ENCODE assay signal across 8 mouse cellular contexts in genomic region chr17:32634972-32635314, GRCm38 (mm10). TPM values are rescaled to one million over a fixed set of nuclear protein-coding genes. Genes with fewer than 3 reads are reported as not detected.
DNase-seq lines count a peak whose midpoint lies in the region; ATAC-seq and TF ChIP-seq lines count a peak whose summit lies in the region.

No protein-coding gene starts in this region.

- peak; percentile 94 for TF ChIP-seq CTCF in heart, postnatal 0 days (IDR thresholded peaks at IDR 0.05; ENCODE audit: low read depth)
- TF ChIP-seq CTCF in testis, adult 2 months (IDR thresholded peaks at IDR 0.05; ENCODE audit: control insufficient read depth, insufficient read depth, insufficient replicate concordance, low read depth, low read length) = peak; percentile 95

- H3K4me3 ChIP-seq in forebrain, embryonic 12.5 days (replicated peaks) = peak overlapping the region; percentile 38
- H3K4me3 ChIP-seq in heart, postnatal 0 days (ENCODE audit: low read depth, low read length) = peak overlapping the region; percentile 31
- H3K4me3 ChIP-seq in liver, embryonic 16.5 days (ENCODE audit: low read depth, low read length) = peak overlapping the region; percentile 15; the same call in 1 of the 2 replicates
- H3K4me3 ChIP-seq in neural tube, embryonic 13.5 days = peak overlapping the region; percentile 40
- H3K4me3 ChIP-seq in testis, adult 2 months (ENCODE audit: control insufficient read depth, low read depth, low read length) = peak overlapping the region; percentile 88

- 0% methylated on average over 17 of the region's 17 CpGs for WGBS in forebrain, embryonic 12.5 days
- under 1% methylated on average over 17 of the region's 17 CpGs for WGBS in heart, postnatal 0 days
- 1% methylated on average over 17 of the region's 17 CpGs for WGBS in liver, embryonic 16.5 days (ENCODE audit: insufficient replicate concordance)
- 3% methylated on average over 17 of the region's 17 CpGs for WGBS in neural tube, embryonic 13.5 days

- peak; percentile 78 to 81 for DNase-seq in CD8-positive naive resting alpha-beta T cell, adult 2 months (ENCODE audit: low read depth in 2 of 2, low spot score in 2 of 2)
- DNase-seq in c-Kit-positive CD71-negative TER-119-negative erythroid progenitor cells, embryonic 14.5 days (ENCODE audit: low read depth) = peak; percentile 79
- DNase-seq in heart, postnatal 0 days (ENCODE audit: low spot score) = peak; percentile 73
- peak; percentile 89 to 90 for DNase-seq in kidney, postnatal 4 days

- no peak for TF ChIP-seq EP300 in heart, postnatal 0 days (IDR thresholded peaks at IDR 0.05; ENCODE audit: low read depth)

- H3K36me3 ChIP-seq in forebrain, embryonic 12.5 days (replicated peaks) = no peaks in the 10 kb centered on the region
- H3K36me3 ChIP-seq in heart, postnatal 0 days (replicated peaks; ENCODE audit: control insufficient read depth, insufficient read depth, low read length) = no peaks in the 10 kb centered on the region
- H3K36me3 ChIP-seq in liver, embryonic 16.5 days (ENCODE audit: control insufficient read depth, insufficient read depth) = no peaks in the 10 kb centered on the region
- H3K36me3 ChIP-seq in neural tube, embryonic 13.5 days = no peaks in the 10 kb centered on the region
- H3K36me3 ChIP-seq in testis, adult 2 months (ENCODE audit: control insufficient read depth, insufficient read depth, low read length) = no peaks in the 10 kb centered on the region

- H3K27ac ChIP-seq in forebrain, embryonic 12.5 days = no peak overlapping the region
- H3K27ac ChIP-seq in heart, postnatal 0 days (ENCODE audit: low read depth) = no peak overlapping the region
- no peak overlapping the region for H3K27ac ChIP-seq in liver, embryonic 16.5 days (ENCODE audit: low read length)
- no peak overlapping the region for H3K27ac ChIP-seq in neural tube, embryonic 13.5 days (replicated peaks)
- H3K27ac ChIP-seq in testis, adult 2 months (ENCODE audit: control insufficient read depth, insufficient read depth, low read depth, low read length) = no peak overlapping the region

- peak overlapping the region; percentile 61 for H3K4me2 ChIP-seq in forebrain, embryonic 12.5 days
- peak overlapping the region; percentile 59 for H3K4me2 ChIP-seq in heart, postnatal 0 days (ENCODE audit: low read depth, low read length)
- peak overlapping the region; percentile 46 for H3K4me2 ChIP-seq in liver, embryonic 16.5 days (ENCODE audit: low read depth, low read length)
- peak overlapping the region; percentile 67 for H3K4me2 ChIP-seq in neural tube, embryonic 13.5 days

- 0 out of 2 replicates have a peak, but pooled peaks have one; percentile 30 for TF ChIP-seq POLR2A in testis, adult 2 months (IDR thresholded peaks at IDR 0.05; ENCODE audit: control insufficient read depth, low read depth, low read length)

- peak; percentile 77 for ATAC-seq in forebrain, embryonic 12.5 days (ENCODE audit: low FRiP score)
- peak; percentile 86 for ATAC-seq in heart, postnatal 0 days (ENCODE audit: insufficient read depth, low read depth)
- ATAC-seq in liver, embryonic 16.5 days (ENCODE audit: low read depth) = peak; percentile 39; the same call in 1 of the 2 replicates
- ATAC-seq in neural tube, embryonic 13.5 days (ENCODE audit: low read depth) = peak; percentile 94

- no peaks in the 10 kb centered on the region for H3K9me3 ChIP-seq in forebrain, embryonic 12.5 days
- H3K9me3 ChIP-seq in heart, postnatal 0 days (replicated peaks; ENCODE audit: control insufficient read depth, low read length) = no peaks in the 10 kb centered on the region
- H3K9me3 ChIP-seq in liver, embryonic 16.5 days (replicated peaks; ENCODE audit: control insufficient read depth, low read length) = no peaks in the 10 kb centered on the region
- H3K9me3 ChIP-seq in neural tube, embryonic 13.5 days = no peaks in the 10 kb centered on the region

- peak overlapping the region; percentile 56; the same call in 1 of the 2 replicates for H3K9ac ChIP-seq in forebrain, embryonic 12.5 days
- no peak overlapping the region for H3K9ac ChIP-seq in heart, postnatal 0 days (replicated peaks; ENCODE audit: low read depth, low read length)
- H3K9ac ChIP-seq in liver, embryonic 16.5 days (ENCODE audit: low read depth, low read length) = no peak overlapping the region
- peak overlapping the region; percentile 68 for H3K9ac ChIP-seq in neural tube, embryonic 13.5 days

- H3K4me1 ChIP-seq in forebrain, embryonic 12.5 days = peaks cover 8% of the 10 kb centered on the region; the same call in 1 of the 2 replicates
- H3K4me1 ChIP-seq in heart, postnatal 0 days (ENCODE audit: control insufficient read depth, insufficient read depth) = 0 out of 2 replicates have a peak, but pooled peaks cover 3% of the 10 kb centered on the region
- H3K4me1 ChIP-seq in liver, embryonic 16.5 days (ENCODE audit: control insufficient read depth, low read depth, low read length) = no peaks in the 10 kb centered on the region; the same call in 1 of the 2 replicates
- peaks cover 5% of the 10 kb centered on the region for H3K4me1 ChIP-seq in neural tube, embryonic 13.5 days (replicated peaks)
- H3K4me1 ChIP-seq in testis, adult 2 months (ENCODE audit: control insufficient read depth, insufficient read depth, low read length) = peaks cover 4% of the 10 kb centered on the region

- H3K27me3 ChIP-seq in forebrain, embryonic 12.5 days = 0 out of 2 replicates have a peak, but pooled peaks cover 4% of the 10 kb centered on the region
- no peaks in the 10 kb centered on the region for H3K27me3 ChIP-seq in heart, postnatal 0 days (ENCODE audit: control insufficient read depth, insufficient read depth, low read length)
- no peaks in the 10 kb centered on the region for H3K27me3 ChIP-seq in liver, embryonic 16.5 days (ENCODE audit: control insufficient read depth, insufficient read depth, low read depth, low read length)
- no peaks in the 10 kb centered on the region for H3K27me3 ChIP-seq in neural tube, embryonic 13.5 days
- no peaks in the 10 kb centered on the region for H3K27me3 ChIP-seq in testis, adult 2 months (ENCODE audit: control insufficient read depth, insufficient read depth, low read length)

RNA-seq across cellular contexts. Expression of gene Cyp4f37, which starts 13.8 kb away (rescaled TPM):
- not detected in 2 replicates for polyA plus RNA-seq in forebrain, embryonic 12.5 days (2016; fragmentation: Nextera tagmentation; extraction: Ambion mirVana)
- not detected in 2 replicates for total RNA-seq in heart, postnatal 0 days (2014; rRNA removed; ENCODE audit: low replicate concordance)
- not detected in 2 replicates for polyA plus RNA-seq in heart, postnatal 0 days (2015; fragmentation: Nextera tagmentation; extraction: Ambion mirVana)
- not detected in 2 replicates for polyA plus RNA-seq in liver, embryonic 16.5 days (2015; fragmentation: Nextera tagmentation; extraction: Ambion mirVana)
- 0.53 TPM in 1 of 2 replicates, not detected in the other for polyA plus RNA-seq in neural tube, embryonic 13.5 days (2015; fragmentation: Nextera tagmentation; extraction: Ambion mirVana)
- 1.9 and 2.2 TPM in 2 replicates for polyA plus RNA-seq in testis, adult 2 months (2012; rRNA removed)

RNA-seq across cellular contexts. Expression of gene Cyp4f40, which starts 23.8 kb away (rescaled TPM):
- polyA plus RNA-seq in forebrain, embryonic 12.5 days (2016; fragmentation: Nextera tagmentation; extraction: Ambion mirVana) = not detected in 2 replicates
- total RNA-seq in heart, postnatal 0 days (2014; rRNA removed; ENCODE audit: low replicate concordance) = not detected in 2 replicates
- not detected in 2 replicates for polyA plus RNA-seq in heart, postnatal 0 days (2015; fragmentation: Nextera tagmentation; extraction: Ambion mirVana)
- 0.04 TPM in 1 of 2 replicates, not detected in the other for polyA plus RNA-seq in liver, embryonic 16.5 days (2015; fragmentation: Nextera tagmentation; extraction: Ambion mirVana)
- polyA plus RNA-seq in neural tube, embryonic 13.5 days (2015; fragmentation: Nextera tagmentation; extraction: Ambion mirVana) = not detected in 2 replicates
- polyA plus RNA-seq in testis, adult 2 months (2012; rRNA removed) = 0.72 and 1.0 TPM in 2 replicates

RNA-seq across cellular contexts. Expression of gene Cyp4f15, which starts 50.5 kb away (rescaled TPM):
- 0.91 and 1.5 TPM in 2 replicates for polyA plus RNA-seq in forebrain, embryonic 12.5 days (2016; fragmentation: Nextera tagmentation; extraction: Ambion mirVana)
- total RNA-seq in heart, postnatal 0 days (2014; rRNA removed; ENCODE audit: low replicate concordance) = not detected in 2 replicates
- 0.12 TPM in 1 of 2 replicates, not detected in the other for polyA plus RNA-seq in heart, postnatal 0 days (2015; fragmentation: Nextera tagmentation; extraction: Ambion mirVana)
- 7.1 and 9.0 TPM in 2 replicates for polyA plus RNA-seq in liver, embryonic 16.5 days (2015; fragmentation: Nextera tagmentation; extraction: Ambion mirVana)
- polyA plus RNA-seq in neural tube, embryonic 13.5 days (2015; fragmentation: Nextera tagmentation; extraction: Ambion mirVana) = 1.0 and 1.6 TPM in 2 replicates
- 1.2 and 1.6 TPM in 2 replicates for polyA plus RNA-seq in testis, adult 2 months (2012; rRNA removed)

Comparison
In these comparisons a context has a peak if more than half of its experiments do, and no peak if none do; other contexts are left out.
1. ATAC-seq: peak in every context shown above with its lines; median percentile 94 in neural tube, embryonic 13.5 days; 86 in heart, postnatal 0 days; 77 in forebrain, embryonic 12.5 days; 39 in liver, embryonic 16.5 days.
2. H3K4me3 ChIP-seq: peak in every context shown above with its lines; median percentile 88 in testis, adult 2 months; 40 in neural tube, embryonic 13.5 days; 38 in forebrain, embryonic 12.5 days; 31 in heart, postnatal 0 days; 15 in liver, embryonic 16.5 days.
3. H3K9ac ChIP-seq: peak in forebrain, embryonic 12.5 days (single experiment) and neural tube, embryonic 13.5 days (single experiment); none in heart, postnatal 0 days (single experiment) and liver, embryonic 16.5 days (single experiment).
4. Peak in every context shown above with its lines, with median percentiles within 50 percentile points of each other: DNase-seq and H3K4me2 ChIP-seq.